Mouse (Mus musculus): ENCODE data around the gene Ndel1. TPM values are rescaled to one million over a fixed set of nuclear protein-coding genes. Genes with fewer than 3 reads are reported as not detected.

The Ndel1 gene
- total RNA-seq (2022) = 10 to 100 TPM; 53.9 to 67.7 (median 65.2) TPM

GRCm38 (mm10) chr11:68871748-68872147 lies at the start of gene Ndel1:
Gene Ndel1, minus strand, starts transcription at chr11:68871858.
- peak; percentile 66 for DNase-seq (ENCODE audit: low spot score)

- DNase-seq (ENCODE audit: low spot score) = no peak
Measured at GRCm38 (mm10) chr11:68914566-68914965, 42.9 kb upstream of the Ndel1 start.

GRCm38 (mm10) chr11:68911531-68912177 lies 40.0 kb upstream of the Ndel1 start:
- peak; percentile 48 for DNase-seq (ENCODE audit: low spot score)

- DNase-seq (ENCODE audit: low spot score) = no peak
Measured at GRCm38 (mm10) chr11:68908846-68909503, 37.3 kb upstream of the Ndel1 start.

GRCm38 (mm10) chr11:68907251-68907650 lies 35.6 kb upstream of the Ndel1 start:
- DNase-seq (ENCODE audit: low spot score) = no peak

GRCm38 (mm10) chr11:68906461-68906790 lies 34.8 kb upstream of the Ndel1 start:
- no peak for DNase-seq (ENCODE audit: low spot score)

- no peak for DNase-seq (ENCODE audit: low spot score)
Measured at GRCm38 (mm10) chr11:68905665-68906460, 34.2 kb upstream of the Ndel1 start.

GRCm38 (mm10) chr11:68905138-68905531 lies 33.5 kb upstream of the Ndel1 start:
- no peak for DNase-seq (ENCODE audit: low spot score)

- DNase-seq (ENCODE audit: low spot score) = peak; percentile 85
Measured at GRCm38 (mm10) chr11:68904375-68905137, 32.9 kb upstream of the Ndel1 start.

GRCm38 (mm10) chr11:68903775-68904174 lies 32.1 kb upstream of the Ndel1 start:
- DNase-seq (ENCODE audit: low spot score) = no peak

GRCm38 (mm10) chr11:68902823-68903222 lies 31.2 kb upstream of the Ndel1 start:
- DNase-seq (ENCODE audit: low spot score) = no peak

- DNase-seq (ENCODE audit: low spot score) = no peak
Measured at GRCm38 (mm10) chr11:68902367-68902766, 30.7 kb upstream of the Ndel1 start.

- no peak for DNase-seq (ENCODE audit: low spot score)
Measured at GRCm38 (mm10) chr11:68902047-68902364, 30.3 kb upstream of the Ndel1 start.

- DNase-seq (ENCODE audit: low spot score) = peak; percentile 98
Measured at GRCm38 (mm10) chr11:68901351-68902046, 29.8 kb upstream of the Ndel1 start, which contains the start of gene Rpl26. Gene Rpl26, plus strand, starts transcription at chr11:68901583.

GRCm38 (mm10) chr11:68900519-68901350 lies 29.1 kb upstream of the Ndel1 start:
- no peak for DNase-seq (ENCODE audit: low spot score)

- no peak for DNase-seq (ENCODE audit: low spot score)
Measured at GRCm38 (mm10) chr11:68899815-68900214, 28.2 kb upstream of the Ndel1 start.

GRCm38 (mm10) chr11:68898790-68899189 lies 27.1 kb upstream of the Ndel1 start:
- DNase-seq (ENCODE audit: low spot score) = no peak

- no peak for DNase-seq (ENCODE audit: low spot score)
Measured at GRCm38 (mm10) chr11:68897838-68898237, 26.2 kb upstream of the Ndel1 start.

GRCm38 (mm10) chr11:68897120-68897519 lies 25.5 kb upstream of the Ndel1 start:
- DNase-seq (ENCODE audit: low spot score) = no peak

GRCm38 (mm10) chr11:68896247-68896646 lies 24.6 kb upstream of the Ndel1 start:
- DNase-seq (ENCODE audit: low spot score) = no peak

Data from heart, adult 8-10 months (tissue).